Mouse (Mus musculus) pancreas, adult 10 weeks (tissue): ENCODE data around the gene Dhx9. TPM values are rescaled to one million over a fixed set of nuclear protein-coding genes. Genes with fewer than 3 reads are reported as not detected.

ENCODE experiments used
- polyA plus RNA-seq: library from polyadenylated mRNA; stranded (reverse); fragments of 350-450 nt; fragmentation: Illumina TruSeq; extraction: RNeasy Lipid Tissue Mini Kit (QIAGEN cat#74804); gene quantifications from one replicate; pipeline ENCODE4 v1.2.3, GENCODE M21; 2015; ENCODE audit warnings: low read depth, low replicate concordance; ENCODE audit not compliant: insufficient read depth

Gene Dhx9
- polyA plus RNA-seq, result 13.8 TPM

DNA sequence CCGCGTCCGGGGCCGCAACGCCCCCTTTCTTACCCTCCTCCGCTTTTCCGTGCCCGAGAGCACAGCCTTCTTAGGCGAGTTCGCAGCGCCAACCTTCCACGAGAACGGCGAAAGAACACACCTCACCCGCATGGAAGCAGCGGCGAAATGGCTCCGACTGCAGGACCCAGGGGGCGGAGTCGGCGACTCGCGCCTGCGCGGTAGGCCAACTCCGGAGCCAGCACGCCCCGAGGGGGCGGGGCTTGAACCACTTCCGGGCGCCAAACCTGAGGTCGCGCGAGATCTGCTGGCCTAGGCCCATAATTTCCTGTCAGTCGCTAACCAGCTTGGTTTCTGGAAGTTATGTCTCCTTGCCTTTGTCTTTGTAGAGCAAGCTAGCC is at the start of gene Dhx9:
Gene Dhx9, minus strand, starts transcription at position 161 of the 380 bp plus-strand sequence.

DNA sequence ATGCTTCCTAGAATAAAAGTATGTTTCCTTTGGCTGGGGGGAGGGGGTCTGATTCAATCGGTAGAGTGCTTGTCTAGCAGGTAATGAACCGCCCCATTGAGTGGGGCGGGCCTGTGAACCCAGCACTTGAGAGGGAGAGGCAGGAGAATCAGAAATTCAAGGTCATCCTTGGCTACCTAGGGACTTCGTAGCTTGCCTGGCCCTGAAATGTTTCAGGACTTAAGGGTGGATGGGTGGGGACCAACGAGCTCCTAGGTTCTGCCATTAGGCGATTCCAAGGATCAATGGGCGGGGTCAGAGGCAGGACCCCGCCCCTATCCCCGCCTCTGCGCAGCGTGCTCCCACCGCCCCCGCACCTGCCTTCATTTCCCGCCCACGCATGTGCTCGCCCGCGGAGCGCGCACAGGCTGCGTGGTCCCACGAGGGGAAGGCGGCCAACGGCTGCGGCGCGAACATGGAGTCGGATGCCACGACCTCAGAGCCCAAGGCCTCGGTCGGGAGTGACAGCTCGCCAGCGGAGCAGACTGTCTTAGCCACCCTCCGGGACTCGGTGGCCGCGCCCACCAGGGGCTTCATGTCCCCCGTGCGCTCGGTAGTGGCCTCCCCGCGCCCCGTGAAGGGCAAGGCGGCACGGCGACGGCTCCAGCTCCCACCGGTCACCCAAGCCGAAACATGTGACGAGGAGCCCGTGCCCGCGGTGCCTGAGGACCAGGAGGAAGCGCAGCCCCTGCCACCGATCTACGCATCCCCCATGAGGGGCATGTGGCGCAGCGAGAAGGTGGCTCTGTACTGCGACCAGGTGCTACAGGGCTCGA is 62.5 kb downstream of the Dhx9 start, which contains the start of gene Shcbp1l:
Gene Shcbp1l, plus strand, starts transcription at position 393 of the 815 bp plus-strand sequence.

Other genes starting within 250 kb of the Dhx9 start
- 27.1 TPM for gene Lamc1, start 154.9 kb downstream of the Dhx9 start, polyA plus RNA-seq
- gene Shcbp1l, start 62.5 kb downstream of the Dhx9 start, polyA plus RNA-seq, result not detected
- 0.96 TPM for gene Npl, start 62.4 kb upstream of the Dhx9 start, polyA plus RNA-seq
- not detected for gene Rgs8, start 165.4 kb upstream of the Dhx9 start, polyA plus RNA-seq